ENCODE assay signal across 8 mouse cellular contexts in the genomic region with DNA sequence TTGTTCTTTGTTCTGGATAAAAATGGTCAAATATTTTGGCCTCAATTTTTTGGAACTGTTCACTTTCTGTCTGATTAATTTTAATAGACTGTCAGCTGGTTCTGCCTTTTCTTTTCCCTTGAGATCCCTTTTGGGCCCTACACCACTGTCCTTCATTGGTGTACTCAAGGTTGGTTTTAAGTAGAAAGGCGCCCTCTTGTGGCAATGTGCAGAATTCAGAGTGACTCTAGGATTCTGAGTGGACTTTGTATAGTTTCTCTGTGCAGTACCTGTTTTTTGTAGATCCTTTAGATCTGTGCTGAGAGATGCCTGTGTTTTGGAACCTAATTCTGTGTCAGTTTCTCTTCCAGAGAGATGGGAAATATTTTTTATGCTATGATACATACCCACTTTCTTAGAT. TPM values are rescaled to one million over a fixed set of nuclear protein-coding genes. Genes with fewer than 3 reads are reported as not detected.
DNase-seq lines count a peak whose midpoint lies in the region; ATAC-seq lines count a peak whose summit lies in the region.

No protein-coding gene starts in this region.

- H3K4me2 ChIP-seq in limb, embryonic 11.5 days (ENCODE audit: low read depth, severe bottlenecking) = no peak overlapping the region
- H3K4me2 ChIP-seq in intestine, embryonic 16.5 days (ENCODE audit: low read depth, low read length) = no peak overlapping the region

- H3K27me3 ChIP-seq in limb, embryonic 11.5 days (ENCODE audit: control insufficient read depth, insufficient read depth, low read length) = no peaks in the 10 kb centered on the region
- H3K27me3 ChIP-seq in limb, embryonic 10.5 days (ENCODE audit: low read depth, poor library complexity, severe bottlenecking) = no peaks in the 10 kb centered on the region
- H3K27me3 ChIP-seq in intestine, embryonic 16.5 days (replicated peaks; ENCODE audit: control insufficient read depth, insufficient read depth, low read length) = no peaks in the 10 kb centered on the region
- H3K27me3 ChIP-seq in forebrain, embryonic 10.5 days (ENCODE audit: poor library complexity, severe bottlenecking) = no peaks in the 10 kb centered on the region

- intact Hi-C loops in left cerebral cortex, postnatal 36 days (cut with DNase I) = no loop called here

- no peaks in the 10 kb centered on the region for H3K36me3 ChIP-seq in limb, embryonic 11.5 days (ENCODE audit: control insufficient read depth, insufficient read depth, low read length)
- no peaks in the 10 kb centered on the region for H3K36me3 ChIP-seq in limb, embryonic 10.5 days
- no peaks in the 10 kb centered on the region for H3K36me3 ChIP-seq in intestine, embryonic 16.5 days (ENCODE audit: control insufficient read depth, insufficient read depth, low read length)
- no peaks in the 10 kb centered on the region for H3K36me3 ChIP-seq in forebrain, embryonic 10.5 days (replicated peaks)

- no peaks in the 10 kb centered on the region for H3K4me1 ChIP-seq in limb, embryonic 11.5 days (ENCODE audit: control insufficient read depth, insufficient read depth, low read length)
- H3K4me1 ChIP-seq in limb, embryonic 10.5 days = no peaks in the 10 kb centered on the region
- H3K4me1 ChIP-seq in intestine, embryonic 16.5 days (ENCODE audit: control insufficient read depth, insufficient read depth, low read length) = no peaks in the 10 kb centered on the region
- H3K4me1 ChIP-seq in forebrain, embryonic 10.5 days = no peaks in the 10 kb centered on the region

- peak; percentile 34 for DNase-seq in limb, embryonic 11.5 days (ENCODE audit: low spot score)
- DNase-seq in limb, embryonic 10.5 days (ENCODE audit: low spot score) = no peak
- DNase-seq in R1 (ENCODE audit: low read depth, low spot score) = peak; percentile 72
- peak; percentile 60 for DNase-seq in embryo, embryonic 10.5 days (ENCODE audit: low spot score)
- DNase-seq in left cerebral cortex, postnatal 36 days (ENCODE audit: low spot score in 2 of 2) = peak; percentile 20 to 43
- DNase-seq in retina, postnatal 7 days (ENCODE audit: low read depth, low spot score) = peak; percentile 31
- DNase-seq in forebrain, embryonic 10.5 days (ENCODE audit: extremely low spot score, low spot score) = no peak

- H3K27ac ChIP-seq in limb, embryonic 11.5 days (replicated peaks; ENCODE audit: low read depth, low read length) = no peak overlapping the region
- H3K27ac ChIP-seq in limb, embryonic 10.5 days = no peak overlapping the region
- H3K27ac ChIP-seq in intestine, embryonic 16.5 days (ENCODE audit: low read length) = no peak overlapping the region
- H3K27ac ChIP-seq in forebrain, embryonic 10.5 days = no peak overlapping the region

- H3K9me3 ChIP-seq in limb, embryonic 11.5 days (ENCODE audit: control insufficient read depth, low read length) = no peaks in the 10 kb centered on the region
- H3K9me3 ChIP-seq in limb, embryonic 10.5 days (replicated peaks) = no peaks in the 10 kb centered on the region
- no peaks in the 10 kb centered on the region for H3K9me3 ChIP-seq in intestine, embryonic 16.5 days (ENCODE audit: control insufficient read depth, low read length)
- H3K9me3 ChIP-seq in forebrain, embryonic 10.5 days = no peaks in the 10 kb centered on the region; the same call in 1 of the 2 replicates

- 0% methylated on average over 1 of the region's 1 CpGs for WGBS in limb, embryonic 11.5 days
- 0% methylated on average over 1 of the region's 1 CpGs for WGBS in limb, embryonic 10.5 days
- 3% methylated on average over 1 of the region's 1 CpGs for WGBS in intestine, embryonic 16.5 days
- 0% methylated on average over 1 of the region's 1 CpGs for WGBS in forebrain, embryonic 10.5 days

- H3K9ac ChIP-seq in limb, embryonic 11.5 days (ENCODE audit: low read length) = no peak overlapping the region
- H3K9ac ChIP-seq in intestine, embryonic 16.5 days (ENCODE audit: low read depth, low read length) = no peak overlapping the region

- no peak overlapping the region for H3K4me3 ChIP-seq in limb, embryonic 11.5 days (ENCODE audit: low read depth, low read length)
- H3K4me3 ChIP-seq in limb, embryonic 10.5 days = no peak overlapping the region
- no peak overlapping the region for H3K4me3 ChIP-seq in intestine, embryonic 16.5 days (ENCODE audit: low read length)
- no peak overlapping the region for H3K4me3 ChIP-seq in forebrain, embryonic 10.5 days

- ATAC-seq in limb, embryonic 11.5 days (ENCODE audit: insufficient number of reproducible peaks, low FRiP score, low TSS enrichment, low read depth) = no peak
- 0 out of 2 replicates have a peak, but pooled peaks have one; percentile 44 for ATAC-seq in intestine, embryonic 16.5 days

RNA-seq across cellular contexts. Expression of a gene that starts 2.9 kb away (rescaled TPM):
- polyA plus RNA-seq in limb, embryonic 11.5 days (2014; fragmentation: Nextera tagmentation; extraction: Ambion mirVana) = 0.14 and 0.20 TPM in 2 replicates
- 0.03 and 0.11 TPM in 2 replicates for polyA plus RNA-seq in limb, embryonic 10.5 days (2016; fragmentation: Nextera tagmentation; extraction: Ambion mirVana)
- polyA plus RNA-seq in intestine, embryonic 16.5 days (2015; fragmentation: Nextera tagmentation; extraction: Ambion mirVana) = 0.06 TPM in 1 of 2 replicates, not detected in the other
- total RNA-seq in left cerebral cortex, postnatal 36 days (2021) = not detected
- polyA plus RNA-seq in forebrain, embryonic 10.5 days (2016; fragmentation: Nextera tagmentation; extraction: Ambion mirVana) = 0.15 and 0.19 TPM in 2 replicates

RNA-seq across cellular contexts. Expression of a gene that starts 37.6 kb away (rescaled TPM):
- polyA plus RNA-seq in limb, embryonic 11.5 days (2014; fragmentation: Nextera tagmentation; extraction: Ambion mirVana) = 91.1 and 101 TPM in 2 replicates
- 92.5 and 111 TPM in 2 replicates for polyA plus RNA-seq in limb, embryonic 10.5 days (2016; fragmentation: Nextera tagmentation; extraction: Ambion mirVana)
- 58.4 and 71.5 TPM in 2 replicates for polyA plus RNA-seq in intestine, embryonic 16.5 days (2015; fragmentation: Nextera tagmentation; extraction: Ambion mirVana)
- 1 to 10 TPM; 8.1 to 8.9 TPM for total RNA-seq in left cerebral cortex, postnatal 36 days (2021)
- 115 and 124 TPM in 2 replicates for polyA plus RNA-seq in forebrain, embryonic 10.5 days (2016; fragmentation: Nextera tagmentation; extraction: Ambion mirVana)

RNA-seq across cellular contexts. Expression of a gene that starts 44.8 kb away (rescaled TPM):
- polyA plus RNA-seq in limb, embryonic 11.5 days (2014; fragmentation: Nextera tagmentation; extraction: Ambion mirVana) = 0.81 and 1.0 TPM in 2 replicates
- polyA plus RNA-seq in limb, embryonic 10.5 days (2016; fragmentation: Nextera tagmentation; extraction: Ambion mirVana) = 0.31 and 0.58 TPM in 2 replicates
- 0.33 and 0.49 TPM in 2 replicates for polyA plus RNA-seq in intestine, embryonic 16.5 days (2015; fragmentation: Nextera tagmentation; extraction: Ambion mirVana)
- total RNA-seq in left cerebral cortex, postnatal 36 days (2021) = not detected
- 0.34 and 0.55 TPM in 2 replicates for polyA plus RNA-seq in forebrain, embryonic 10.5 days (2016; fragmentation: Nextera tagmentation; extraction: Ambion mirVana)

RNA-seq across cellular contexts. Expression of a gene that starts 54.0 kb away (rescaled TPM):
- polyA plus RNA-seq in limb, embryonic 11.5 days (2014; fragmentation: Nextera tagmentation; extraction: Ambion mirVana) = 84.1 and 84.2 TPM in 2 replicates
- 77.8 and 80.8 TPM in 2 replicates for polyA plus RNA-seq in limb, embryonic 10.5 days (2016; fragmentation: Nextera tagmentation; extraction: Ambion mirVana)
- polyA plus RNA-seq in intestine, embryonic 16.5 days (2015; fragmentation: Nextera tagmentation; extraction: Ambion mirVana) = 39.9 and 45.6 TPM in 2 replicates
- total RNA-seq in left cerebral cortex, postnatal 36 days (2021) = 10 to 100 TPM in 1 of 2 experiments, 1 to 10 TPM in 1; 8.1 to 10.3 TPM
- 69.3 and 70.1 TPM in 2 replicates for polyA plus RNA-seq in forebrain, embryonic 10.5 days (2016; fragmentation: Nextera tagmentation; extraction: Ambion mirVana)

RNA-seq across cellular contexts. Expression of a gene that starts 54.1 kb away (rescaled TPM):
- polyA plus RNA-seq in limb, embryonic 11.5 days (2014; fragmentation: Nextera tagmentation; extraction: Ambion mirVana) = 28.6 and 29.5 TPM in 2 replicates
- polyA plus RNA-seq in limb, embryonic 10.5 days (2016; fragmentation: Nextera tagmentation; extraction: Ambion mirVana) = 26.5 and 28.3 TPM in 2 replicates
- polyA plus RNA-seq in intestine, embryonic 16.5 days (2015; fragmentation: Nextera tagmentation; extraction: Ambion mirVana) = 15.2 and 17.1 TPM in 2 replicates
- total RNA-seq in left cerebral cortex, postnatal 36 days (2021) = 10 to 100 TPM; 35.0 to 39.0 TPM
- polyA plus RNA-seq in forebrain, embryonic 10.5 days (2016; fragmentation: Nextera tagmentation; extraction: Ambion mirVana) = 26.6 and 27.4 TPM in 2 replicates

Comparison
In these comparisons a context has a peak if more than half of its experiments do, and no peak if none do; other contexts are left out.
1. DNase-seq: peak in limb, embryonic 11.5 days (single experiment), R1 (single experiment), embryo, embryonic 10.5 days (single experiment), left cerebral cortex, postnatal 36 days (2 of 2) and retina, postnatal 7 days (single experiment); none in limb, embryonic 10.5 days (single experiment) and forebrain, embryonic 10.5 days (single experiment).